Mouse (Mus musculus) erythroblast, adult 5-6 weeks (primary cell): ENCODE results near the gene Skap1. TPM values are rescaled to one million over a fixed set of nuclear protein-coding genes. Genes with fewer than 3 reads are reported as not detected.

Experiments
- ATAC-seq: replicated peaks from 2 replicates; pipeline ENCODE4 v1.8.0; 2016; ENCODE audit warnings: moderate number of reproducible peaks, mild to moderate bottlenecking, moderate TSS enrichment, inconsistent platforms; ENCODE audit not compliant: poor library complexity, low FRiP score, severe bottlenecking
- total RNA-seq, 2 experiments: library from RNA; stranded (forward) in 1 of 2; stranded (reverse) in 1 of 2; fragments of 150-400 nt in 1 of 2; fragments of 200-764, 138-1000 nt in 1 of 2; gene quantifications; 2 replicates each; pipeline versions ENCODE4 v1.2.3 to v1.2.4; 2015 to 2017; ENCODE audit warnings: low replicate concordance in 2 of 2

Gene Skap1
- total RNA-seq, 2 experiments from 2014 or later: not detected

- no peak for ATAC-seq
Measured at GRCm38 (mm10) chr11:96796586-96796985, 332.2 kb downstream of the Skap1 start.

- no peak for ATAC-seq
Measured at GRCm38 (mm10) chr11:96799511-96799910, 335.1 kb downstream of the Skap1 start.

GRCm38 (mm10) chr11:96805606-96806005 lies 341.2 kb downstream of the Skap1 start:
- no peak for ATAC-seq

GRCm38 (mm10) chr11:96808066-96808465 lies 343.7 kb downstream of the Skap1 start:
- no peak for ATAC-seq

Other genes starting within 250 kb of the Skap1 start
- not detected in 2 replicates for gene Hoxb9, start 193.1 kb upstream of the Skap1 start, total RNA-seq (2015; ENCODE audit: low replicate concordance)
- gene Hoxb9, start 193.1 kb upstream of the Skap1 start, total RNA-seq (2017; ENCODE audit: low replicate concordance): 0.56 TPM in 1 of 2 replicates, not detected in the other
- gene Hoxb8, start 182.7 kb upstream of the Skap1 start, total RNA-seq (2015; ENCODE audit: low replicate concordance): not detected in 2 replicates
- not detected in 2 replicates for gene Hoxb8, start 182.7 kb upstream of the Skap1 start, total RNA-seq (2017; ENCODE audit: low replicate concordance)
- gene Hoxb7, start 178.0 kb upstream of the Skap1 start, total RNA-seq (2015; ENCODE audit: low replicate concordance): not detected in 2 replicates
- gene Hoxb7, start 178.0 kb upstream of the Skap1 start, total RNA-seq (2017; ENCODE audit: low replicate concordance): not detected in 2 replicates
- gene Hoxb6, start 172.1 kb upstream of the Skap1 start, total RNA-seq (2015; ENCODE audit: low replicate concordance): not detected in 2 replicates
- gene Hoxb6, start 172.1 kb upstream of the Skap1 start, total RNA-seq (2017; ENCODE audit: low replicate concordance): not detected in 2 replicates
- not detected in 2 replicates for gene Hoxb5, start 161.3 kb upstream of the Skap1 start, total RNA-seq (2015; ENCODE audit: low replicate concordance)
- gene Hoxb5, start 161.3 kb upstream of the Skap1 start, total RNA-seq (2017; ENCODE audit: low replicate concordance): not detected in 2 replicates
- 0.63 TPM in 1 of 2 replicates, not detected in the other for gene Hoxb4, start 146.3 kb upstream of the Skap1 start, total RNA-seq (2015; ENCODE audit: low replicate concordance)
- gene Hoxb4, start 146.3 kb upstream of the Skap1 start, total RNA-seq (2017; ENCODE audit: low replicate concordance): 0.56 and 0.77 TPM in 2 replicates
- not detected in 2 replicates for gene Hoxb3, start 141.3 kb upstream of the Skap1 start, total RNA-seq (2015; ENCODE audit: low replicate concordance)
- gene Hoxb3, start 141.3 kb upstream of the Skap1 start, total RNA-seq (2017; ENCODE audit: low replicate concordance): not detected in 2 replicates
- not detected in 2 replicates for gene Hoxb2, start 114.1 kb upstream of the Skap1 start, total RNA-seq (2015; ENCODE audit: low replicate concordance)
- gene Hoxb2, start 114.1 kb upstream of the Skap1 start, total RNA-seq (2017; ENCODE audit: low replicate concordance): not detected in 2 replicates
- gene Hoxb1, start 98.8 kb upstream of the Skap1 start, total RNA-seq (2015; ENCODE audit: low replicate concordance): not detected in 2 replicates
- gene Hoxb1, start 98.8 kb upstream of the Skap1 start, total RNA-seq (2017; ENCODE audit: low replicate concordance): not detected in 2 replicates